Mouse (Mus musculus): ENCODE results near the gene Nr2c1. TPM values are rescaled to one million over a fixed set of nuclear protein-coding genes. Genes with fewer than 3 reads are reported as not detected.

Gene Nr2c1
- 10 to 100 TPM; 10.1 to 11.1 TPM for total RNA-seq (2021)
- long read RNA-seq, experiment 1, transcript Nr2c1-203 (14 exons, 3,732 nt), result major isoform, 8 of 8 reads
- long read RNA-seq, experiment 1, partial matches to known transcripts, result 0 of 8 reads
- long read RNA-seq, experiment 1, other reads (novel, unspliced or antisense), result 0 of 8 reads
- long read RNA-seq, experiment 2, transcript Nr2c1-203 (14 exons, 3,732 nt), result major isoform, 13 of 16 reads
- long read RNA-seq, experiment 2, partial matches to known transcripts, result 0 of 16 reads
- long read RNA-seq, experiment 2, other reads (novel, unspliced or antisense), result 3 of 16 reads

GRCm38 (mm10) chr10:94147756-94148531, at the start of gene Nr2c1:
Nr2c1 (plus strand) TSS chr10:94148023.
- peak; percentile 90 to 92 for DNase-seq (ENCODE audit: low spot score in 2 of 2)

GRCm38 (mm10) chr10:94098100-94098499, 49.7 kb upstream of the Nr2c1 start:
- DNase-seq (ENCODE audit: low spot score in 2 of 2), result no peak

- no peak for DNase-seq (ENCODE audit: low spot score in 2 of 2)
These were observed 42.3 kb upstream of the Nr2c1 start for GRCm38 (mm10) chr10:94105498-94105897.

- DNase-seq (ENCODE audit: low spot score in 2 of 2), result no peak
These were observed 40.7 kb upstream of the Nr2c1 start for GRCm38 (mm10) chr10:94107168-94107567.

GRCm38 (mm10) chr10:94107607-94108006, 40.2 kb upstream of the Nr2c1 start:
- no peak for DNase-seq (ENCODE audit: low spot score in 2 of 2)

GRCm38 (mm10) chr10:94108791-94109190, 39.0 kb upstream of the Nr2c1 start:
- no peak for DNase-seq (ENCODE audit: low spot score in 2 of 2)

- no peak for DNase-seq (ENCODE audit: low spot score in 2 of 2)
These were observed 36.7 kb upstream of the Nr2c1 start for GRCm38 (mm10) chr10:94110834-94111754.

- no peak for DNase-seq (ENCODE audit: low spot score in 2 of 2)
These were observed 35.6 kb upstream of the Nr2c1 start for GRCm38 (mm10) chr10:94112207-94112606.

- peak; percentile 59 to 72 for DNase-seq (ENCODE audit: low spot score in 2 of 2)
These were observed 31.8 kb upstream of the Nr2c1 start for GRCm38 (mm10) chr10:94115893-94116599.

- DNase-seq (ENCODE audit: low spot score in 2 of 2), result peak in 1 of 2 experiments; percentile 16
These were observed 31.0 kb upstream of the Nr2c1 start for GRCm38 (mm10) chr10:94116781-94117340.

GRCm38 (mm10) chr10:94117916-94118315, 29.9 kb upstream of the Nr2c1 start:
- DNase-seq (ENCODE audit: low spot score in 2 of 2), result no peak

- no peak for DNase-seq (ENCODE audit: low spot score in 2 of 2)
These were observed 28.8 kb upstream of the Nr2c1 start for GRCm38 (mm10) chr10:94118993-94119392.

GRCm38 (mm10) chr10:94120676-94121075, 27.1 kb upstream of the Nr2c1 start:
- DNase-seq (ENCODE audit: low spot score in 2 of 2), result no peak

GRCm38 (mm10) chr10:94122595-94122994, 25.2 kb upstream of the Nr2c1 start:
- DNase-seq (ENCODE audit: low spot score in 2 of 2), result no peak

- DNase-seq (ENCODE audit: low spot score in 2 of 2), result no peak
These were observed 24.2 kb upstream of the Nr2c1 start for GRCm38 (mm10) chr10:94123581-94123980.

GRCm38 (mm10) chr10:94124376-94124775, 23.4 kb upstream of the Nr2c1 start:
- no peak for DNase-seq (ENCODE audit: low spot score in 2 of 2)

GRCm38 (mm10) chr10:94129680-94130119, 18.1 kb upstream of the Nr2c1 start:
- DNase-seq (ENCODE audit: low spot score in 2 of 2), result no peak

GRCm38 (mm10) chr10:94133081-94133480, 14.7 kb upstream of the Nr2c1 start:
- DNase-seq (ENCODE audit: low spot score in 2 of 2), result no peak

- no peak for DNase-seq (ENCODE audit: low spot score in 2 of 2)
These were observed 14.1 kb upstream of the Nr2c1 start for GRCm38 (mm10) chr10:94133674-94134073.

All from adrenal gland, adult 18-20 months (tissue).